Mouse (Mus musculus): ENCODE results near the gene Slc35e4. TPM values are rescaled to one million over a fixed set of nuclear protein-coding genes. Genes with fewer than 3 reads are reported as not detected.
A peak's percentile ranks its signal among the peaks of the same experiment; 100 is the strongest.

Gene Slc35e4
- total RNA-seq, 2 experiments from 2014 or later, result 4.1 to 7.4 TPM

DNA sequence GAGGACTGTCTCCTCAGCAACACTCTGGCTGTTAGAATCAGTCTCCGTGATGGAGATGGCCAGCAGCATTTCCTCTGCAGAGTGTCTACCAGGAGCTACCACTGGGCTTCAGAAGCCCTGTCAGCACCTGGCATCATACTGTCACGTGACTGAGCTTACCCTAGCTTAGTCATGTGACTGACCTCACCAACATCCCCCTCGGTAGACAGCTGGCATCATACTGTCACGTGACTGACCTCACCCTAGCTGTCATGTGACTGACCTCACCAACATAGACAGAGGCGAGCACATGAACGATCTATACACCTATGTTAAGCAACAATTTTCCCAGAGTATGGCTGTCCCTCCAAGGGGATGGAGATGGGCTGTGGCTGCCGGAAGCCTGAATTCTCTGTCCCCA lies 35.8 kb downstream of the Slc35e4 start:
- ATAC-seq (ENCODE audit: poor library complexity, severe bottlenecking), result no peak

DNA sequence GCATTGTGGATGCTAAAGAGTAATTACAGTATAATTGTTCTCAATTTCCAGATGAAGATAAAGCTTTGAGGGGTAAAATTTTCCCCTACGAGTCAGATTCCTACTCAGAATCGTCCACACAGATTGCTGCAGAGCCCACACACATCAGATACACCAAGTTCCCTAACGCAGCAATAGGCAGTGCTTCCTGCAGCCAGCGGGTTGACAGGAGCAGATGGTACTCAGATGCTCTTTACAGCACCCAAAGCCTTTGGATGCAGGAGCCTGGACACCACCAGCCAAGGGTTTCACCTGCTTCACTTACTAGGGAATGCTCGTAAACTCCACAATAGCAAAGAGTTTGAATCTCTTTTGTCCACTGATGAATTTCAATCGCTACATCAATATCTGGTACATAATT lies 38.0 kb downstream of the Slc35e4 start:
- ATAC-seq (ENCODE audit: poor library complexity, severe bottlenecking), result no peak

GRCm38 (mm10) chr11:3864343-3864742 lies 50.1 kb downstream of the Slc35e4 start:
- no peak for ATAC-seq (ENCODE audit: poor library complexity, severe bottlenecking)

- ATAC-seq (ENCODE audit: poor library complexity, severe bottlenecking), result peak; percentile 90
These were observed 50.9 kb downstream of the Slc35e4 start, which contains the start of gene Osbp2 for GRCm38 (mm10) chr11:3863454-3864112. Gene Osbp2 (minus strand): TSS chr11:3863903.

GRCm38 (mm10) chr11:3862661-3863453 lies 51.6 kb downstream of the Slc35e4 start:
- ATAC-seq (ENCODE audit: poor library complexity, severe bottlenecking), result no peak

GRCm38 (mm10) chr11:3860361-3860760 lies 54.1 kb downstream of the Slc35e4 start:
- no peak for ATAC-seq (ENCODE audit: poor library complexity, severe bottlenecking)

DNA sequence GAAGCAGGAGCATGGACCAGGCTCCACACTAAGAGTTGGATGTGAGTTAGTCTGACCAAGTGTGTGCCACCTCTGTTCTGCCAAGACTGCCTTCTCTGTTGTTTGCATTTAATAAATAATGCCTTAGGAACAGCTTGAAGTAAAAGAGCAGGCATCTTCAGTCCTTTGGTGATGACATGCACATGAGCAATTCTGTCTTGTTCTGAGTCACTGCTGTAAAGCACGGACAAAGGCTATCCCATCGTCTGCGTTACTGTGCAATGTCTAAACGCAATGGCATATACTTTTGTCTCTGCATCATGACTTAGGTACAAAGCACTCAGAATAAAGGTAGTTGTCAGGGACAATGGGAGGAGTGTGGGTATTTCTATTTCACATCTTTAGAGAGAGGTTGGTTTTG lies 54.7 kb downstream of the Slc35e4 start:
- no peak for ATAC-seq (ENCODE audit: poor library complexity, severe bottlenecking)

- ATAC-seq (ENCODE audit: poor library complexity, severe bottlenecking), result no peak
These were observed 56.6 kb downstream of the Slc35e4 start for GRCm38 (mm10) chr11:3857902-3858301.

Other genes with a start within 250 kb of the Slc35e4 start
- gene Osbp2, start 50.8 kb downstream of the Slc35e4 start, total RNA-seq (2015), result 0.25 TPM in 1 of 2 replicates, not detected in the other
- not detected in 2 replicates for gene Osbp2, start 50.8 kb downstream of the Slc35e4 start, total RNA-seq (2017)
- gene 4921536K21Rik, start 19.6 kb downstream of the Slc35e4 start, total RNA-seq (2015), result 0.09 TPM in 1 of 2 replicates, not detected in the other
- 0.15 TPM in 1 of 2 replicates, not detected in the other for gene 4921536K21Rik, start 19.6 kb downstream of the Slc35e4 start, total RNA-seq (2017)
- gene Dusp18, start 19.4 kb downstream of the Slc35e4 start, total RNA-seq (2015), result 0.41 and 0.49 TPM in 2 replicates
- 0.08 and 0.44 TPM in 2 replicates for gene Dusp18, start 19.4 kb downstream of the Slc35e4 start, total RNA-seq (2017)
- 108 and 109 TPM in 2 replicates for gene Tcn2, start 17.5 kb upstream of the Slc35e4 start, total RNA-seq (2015)
- 57.0 and 66.9 TPM in 2 replicates for gene Tcn2, start 17.5 kb upstream of the Slc35e4 start, total RNA-seq (2017)
- 28.5 and 31.1 TPM in 2 replicates for gene Pes1, start 49.3 kb upstream of the Slc35e4 start, total RNA-seq (2015)
- 60.7 and 86.6 TPM in 2 replicates for gene Pes1, start 49.3 kb upstream of the Slc35e4 start, total RNA-seq (2017)
- gene 4930556J24Rik, start 62.1 kb upstream of the Slc35e4 start, total RNA-seq (2015), result not detected in 2 replicates
- not detected in 2 replicates for gene 4930556J24Rik, start 62.1 kb upstream of the Slc35e4 start, total RNA-seq (2017)
- gene Gal3st1, start 69.0 kb upstream of the Slc35e4 start, total RNA-seq (2015), result 0.22 TPM in 1 of 2 replicates, not detected in the other
- not detected in 2 replicates for gene Gal3st1, start 69.0 kb upstream of the Slc35e4 start, total RNA-seq (2017)
- not detected in 2 replicates for gene Sec14l4, start 116.8 kb upstream of the Slc35e4 start, total RNA-seq (2015)
- not detected in 2 replicates for gene Sec14l4, start 116.8 kb upstream of the Slc35e4 start, total RNA-seq (2017)
- gene Sec14l3, start 150.2 kb upstream of the Slc35e4 start, total RNA-seq (2015), result not detected in 2 replicates
- gene Sec14l3, start 150.2 kb upstream of the Slc35e4 start, total RNA-seq (2017), result not detected in 2 replicates
- gene Mtfp1, start 180.8 kb upstream of the Slc35e4 start, total RNA-seq (2015), result 1.1 and 2.6 TPM in 2 replicates
- gene Mtfp1, start 180.8 kb upstream of the Slc35e4 start, total RNA-seq (2017), result 1.3 and 1.8 TPM in 2 replicates
- gene Sec14l2, start 208.8 kb upstream of the Slc35e4 start, total RNA-seq (2015), result 0.27 and 0.82 TPM in 2 replicates
- gene Sec14l2, start 208.8 kb upstream of the Slc35e4 start, total RNA-seq (2017), result 0.81 and 3.9 TPM in 2 replicates
- gene Rnf215, start 220.5 kb upstream of the Slc35e4 start, total RNA-seq (2015), result 6.3 and 7.7 TPM in 2 replicates
- gene Rnf215, start 220.5 kb upstream of the Slc35e4 start, total RNA-seq (2017), result 12.8 and 14.8 TPM in 2 replicates
- 1.1 TPM in 1 of 2 replicates, not detected in the other for gene Ccdc157, start 245.6 kb upstream of the Slc35e4 start, total RNA-seq (2015)
- gene Ccdc157, start 245.6 kb upstream of the Slc35e4 start, total RNA-seq (2017), result 0.44 and 1.3 TPM in 2 replicates
- 42.2 and 42.4 TPM in 2 replicates for gene Sf3a1, start 245.7 kb upstream of the Slc35e4 start, total RNA-seq (2015)
- 24.8 and 28.9 TPM in 2 replicates for gene Sf3a1, start 245.7 kb upstream of the Slc35e4 start, total RNA-seq (2017)